Mouse (Mus musculus) liver, postnatal 0 days (tissue): ENCODE data around the gene Arl3.
A peak's percentile ranks its signal among the peaks of the same experiment; 100 is the strongest.

Source experiments
- CTCF ChIP-seq: sonication (generic); IDR thresholded peaks from 2 replicates; pipeline ENCODE4 v1.5.1; 2016; ENCODE audit warnings: antibody characterized with exemption, low read depth
- EP300 ChIP-seq: IDR thresholded peaks from 2 replicates; pipeline ENCODE4 v1.6.1; 2016; ENCODE audit warnings: antibody characterized with exemption, low read depth, mild to moderate bottlenecking

DNA sequence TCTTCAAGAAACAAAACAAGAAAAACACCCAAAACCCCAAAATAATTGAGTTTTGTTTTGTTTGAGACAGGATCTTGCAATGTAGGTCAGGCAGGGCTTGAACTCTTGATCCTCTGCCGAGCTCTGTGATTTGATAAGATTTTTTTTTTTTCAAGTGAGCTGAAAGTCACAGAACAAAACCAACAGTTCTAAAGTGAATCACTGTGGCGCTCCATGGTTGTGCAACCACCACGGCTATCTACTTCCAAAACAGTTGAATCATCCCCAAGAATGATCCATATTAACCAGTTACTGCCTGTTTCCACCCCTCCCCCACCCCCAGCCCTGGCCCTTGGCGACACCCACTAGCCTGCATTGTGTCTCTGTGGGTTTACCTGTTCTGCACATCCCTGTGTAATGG lies 27.4 kb upstream of the Arl3 start:
- TF ChIP-seq CTCF = no peak
- TF ChIP-seq EP300 = peak; percentile 66; the same call in 1 of the 2 replicates
